Mouse (Mus musculus): ENCODE measurements around the gene Cds2. TPM values are rescaled to one million over a fixed set of nuclear protein-coding genes. Genes with fewer than 3 reads are reported as not detected.

Cds2 gene
- 45.7 and 50.4 TPM in 2 replicates for polyA plus RNA-seq (2012; rRNA removed; ENCODE audit: low replicate concordance)

GRCm38 (mm10) chr2:132262879-132263398 lies at the start of gene Cds2:
Cds2 (plus strand) TSS chr2:132263148.

DNA sequence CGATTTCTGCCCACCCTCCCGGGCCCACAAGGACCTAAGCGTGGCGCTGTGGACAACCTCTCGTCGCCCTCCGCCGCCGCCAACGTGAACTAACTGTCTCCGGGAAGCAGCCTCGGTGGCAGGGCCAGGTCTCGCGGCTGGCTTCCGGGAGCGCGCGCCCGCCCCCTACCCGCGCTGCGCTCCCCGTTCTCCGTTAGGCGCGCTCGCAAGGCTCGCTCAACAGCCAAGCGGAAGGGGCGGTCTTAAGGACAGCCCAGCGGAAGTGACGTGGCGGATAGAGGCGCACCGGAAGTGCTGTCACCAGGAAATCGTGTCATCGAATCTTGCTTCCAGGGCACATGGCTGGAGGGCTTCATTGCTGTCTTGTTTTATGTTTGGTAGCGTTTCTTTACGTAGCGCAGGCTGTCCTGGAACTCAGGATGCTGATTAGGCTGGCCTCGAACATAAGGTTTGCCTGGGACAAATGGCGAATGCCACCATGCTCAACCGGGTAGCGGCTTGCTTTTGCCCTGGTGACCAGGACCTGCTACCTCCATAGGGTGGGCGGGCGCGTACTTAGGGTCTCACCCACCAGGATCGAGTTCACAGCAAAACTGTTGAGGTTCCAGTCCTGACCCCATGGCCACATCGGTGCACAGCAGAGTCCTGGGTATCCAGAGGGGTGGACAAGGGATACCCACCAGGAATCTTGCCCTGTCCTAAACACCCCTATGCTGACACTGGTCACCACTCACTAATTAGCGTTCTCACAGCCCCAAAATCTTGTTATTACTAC lies 15.2 kb upstream of the Cds2 start, which contains the start of gene Tmem230:
Gene Tmem230, minus strand, starts transcription at position 269 of the 775 bp plus-strand sequence.

DNA sequence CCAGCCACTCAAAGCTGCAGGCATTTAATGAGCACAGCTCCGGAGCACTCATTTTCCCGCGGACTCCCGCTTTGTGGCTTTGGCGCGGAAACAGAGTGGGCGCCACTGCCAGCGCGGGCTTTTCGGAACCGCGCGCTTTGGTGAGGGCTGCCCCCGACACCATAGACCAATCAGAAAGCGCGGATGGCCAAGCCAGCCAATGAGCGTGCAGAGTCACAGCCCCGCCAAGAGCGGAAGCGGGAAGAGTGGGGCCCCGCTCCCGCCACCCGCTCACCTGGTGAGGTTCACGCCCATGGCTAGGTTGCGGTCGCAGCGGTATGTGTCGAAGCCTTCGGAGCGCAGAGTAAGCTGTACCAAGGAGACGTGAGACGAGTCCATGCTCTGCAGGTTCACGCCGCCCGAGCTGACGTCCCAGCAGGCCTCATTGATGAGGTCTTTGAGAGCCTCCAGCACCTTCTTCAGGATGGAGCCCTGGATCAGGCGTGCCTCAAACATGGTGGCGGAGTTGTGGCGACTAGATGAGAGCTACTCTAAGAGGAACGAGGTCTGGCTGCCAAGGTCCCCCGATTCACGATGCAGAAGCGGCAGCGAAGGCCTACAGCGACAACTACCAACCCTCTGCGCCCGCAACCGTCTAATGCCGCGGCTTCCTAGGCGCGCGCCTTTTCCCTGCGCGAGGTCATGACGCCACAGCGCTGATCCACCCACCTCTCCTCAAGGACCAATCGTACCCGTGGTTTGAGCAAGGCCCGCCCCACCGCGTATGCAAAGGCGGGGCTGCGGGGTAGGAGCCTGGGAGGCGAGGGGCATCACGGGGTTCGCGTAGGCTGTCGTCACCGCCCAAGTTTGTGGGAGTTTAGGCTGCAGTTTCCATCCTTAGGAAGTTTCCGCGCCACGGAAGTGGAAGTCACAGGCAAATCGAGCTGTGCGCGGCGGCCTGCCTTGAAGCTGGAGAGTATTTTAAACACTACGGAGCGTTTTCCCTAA lies 10.1 kb upstream of the Cds2 start, which contains the start of gene Pcna:
Gene Pcna, minus strand, starts transcription at position 773 of the 987 bp plus-strand sequence.

Other genes with a start within 250 kb of the Cds2 start
- gene Rassf2, start 232.9 kb upstream of the Cds2 start, polyA plus RNA-seq (2012; rRNA removed; ENCODE audit: low replicate concordance), result 24.7 and 80.4 TPM in 2 replicates
- gene Slc23a2, start 118.0 kb upstream of the Cds2 start, polyA plus RNA-seq (2012; rRNA removed; ENCODE audit: low replicate concordance), result 20.1 and 31.6 TPM in 2 replicates
- 65.8 and 82.0 TPM in 2 replicates for gene Tmem230, start 15.3 kb upstream of the Cds2 start, polyA plus RNA-seq (2012; rRNA removed; ENCODE audit: low replicate concordance)
- gene Pcna, start 9.8 kb upstream of the Cds2 start, polyA plus RNA-seq (2012; rRNA removed; ENCODE audit: low replicate concordance), result 41.9 and 87.8 TPM in 2 replicates
- gene Prokr2, start 122.3 kb downstream of the Cds2 start, polyA plus RNA-seq (2012; rRNA removed; ENCODE audit: low replicate concordance), result 0.06 TPM in 1 of 2 replicates, not detected in the other